Mouse (Mus musculus) MEL (cell line): ENCODE measurements around the gene Prg4. TPM values are rescaled to one million over a fixed set of nuclear protein-coding genes. Genes with fewer than 3 reads are reported as not detected.

Source experiments
- DNase-seq: peaks from one replicate; pipeline ENCODE4 v3.0.0; 2011; ENCODE audit warnings: low read depth, low spot score
- H3K27ac ChIP-seq: 2 replicates; pipeline ENCODE4 v1.5.1; 2012; ENCODE audit warnings: low read depth, mild to moderate bottlenecking, control low read depth, low read length, moderate library complexity; ENCODE audit not compliant: control insufficient read depth
- H3K27me3 ChIP-seq, 2 experiments: fragments of 150-350 bp in 1 of 2; sonication (generic) in 1 of 2; 2 replicates each; pipeline ENCODE4 v1.6.1; 2012; ENCODE audit warnings: low read length in 2 of 2, mild to moderate bottlenecking in 2 of 2, improper control_type of control experiment in 1 of 2, moderate library complexity in 1 of 2; ENCODE audit not compliant: insufficient read depth in 2 of 2, control insufficient read depth in 1 of 2
- H3K36me3 ChIP-seq, 2 experiments: 2 replicates each; pipeline ENCODE4 v1.6.1; 2012 to 2014; ENCODE audit warnings: low read length in 2 of 2, improper control_type of control experiment in 1 of 2, inconsistent platforms in 1 of 2, mild to moderate bottlenecking in 1 of 2; ENCODE audit not compliant: insufficient read depth in 2 of 2, control insufficient read depth in 1 of 2
- H3K4me1 ChIP-seq, 2 experiments: fragments of 150-350 bp in 1 of 2; sonication (generic) in 1 of 2; 2 replicates each; pipeline ENCODE4 v1.6.1; 2012; ENCODE audit warnings: low read length in 2 of 2, improper control_type of control experiment in 1 of 2, mild to moderate bottlenecking in 1 of 2; ENCODE audit not compliant: insufficient read depth in 2 of 2, control insufficient read depth in 1 of 2
- H3K4me3 ChIP-seq, 2 experiments: fragments of 150-350 bp in 1 of 2; sonication (generic) in 1 of 2; 2 replicates each; pipeline ENCODE4 v1.5.1; 2012; ENCODE audit warnings: low read depth in 2 of 2, low read length in 2 of 2, mild to moderate bottlenecking in 2 of 2, moderate library complexity in 2 of 2, control low read depth in 1 of 2, improper control_type of control experiment in 1 of 2; ENCODE audit not compliant: control insufficient read depth in 1 of 2, insufficient read depth in 1 of 2
- H3K79me2 ChIP-seq: 2 replicates; pipeline ENCODE4 v1.6.1; 2012; ENCODE audit warnings: mild to moderate bottlenecking, low read length, moderate library complexity; ENCODE audit not compliant: control insufficient read depth, poor library complexity, insufficient read depth
- H3K9ac ChIP-seq: 2 replicates; pipeline ENCODE4 v1.6.1; 2012; ENCODE audit warnings: low read depth, mild to moderate bottlenecking, control low read depth, low read length, moderate library complexity; ENCODE audit not compliant: control insufficient read depth, poor library complexity, severe bottlenecking
- H3K9me3 ChIP-seq: fragments of 150-350 bp; sonication (generic); replicated peaks from 2 replicates; pipeline ENCODE4 v1.6.1; 2012; ENCODE audit warnings: mild to moderate bottlenecking, low read length, improper control_type of control experiment, moderate library complexity; ENCODE audit not compliant: insufficient read depth
- CHD1 ChIP-seq: IDR thresholded peaks from 2 replicates; pipeline ENCODE4 v1.6.1; 2012; ENCODE audit warnings: low read depth, mild to moderate bottlenecking, inconsistent platforms, low read length, improper control_type of control experiment
- CHD2 ChIP-seq: IDR thresholded peaks from 2 replicates; pipeline ENCODE4 v1.6.1; 2011; ENCODE audit warnings: low read length, improper control_type of control experiment
- CTCF ChIP-seq, 3 experiments: IDR thresholded peaks in 2 of 3; conservative IDR thresholded peaks in 1 of 3; 2 replicates each; pipeline ENCODE4 v1.5.1; 2011 to 2012; ENCODE audit warnings: low read length in 3 of 3, low read depth in 2 of 3, mild to moderate bottlenecking in 2 of 3, improper control_type of control experiment in 1 of 3, inconsistent platforms in 1 of 3, mixed read lengths in 1 of 3, moderate library complexity in 1 of 3; ENCODE audit not compliant: control insufficient read depth in 1 of 3, insufficient read depth in 1 of 3, poor library complexity in 1 of 3, severe bottlenecking in 1 of 3
- GATA1 ChIP-seq: IDR thresholded peaks from 2 replicates; pipeline ENCODE4 v1.6.1; 2011; ENCODE audit warnings: low read depth, low read length, improper control_type of control experiment
- HCFC1 ChIP-seq: IDR thresholded peaks from 2 replicates; pipeline ENCODE4 v1.6.1; 2012; ENCODE audit warnings: low read depth, mild to moderate bottlenecking, inconsistent platforms, low read length, improper control_type of control experiment, moderate library complexity
- JUND ChIP-seq: IDR thresholded peaks from 2 replicates; pipeline ENCODE4 v1.6.1; 2011; ENCODE audit warnings: low read depth, mild to moderate bottlenecking, improper control_type of control experiment, low read length
- KAT2A ChIP-seq: conservative IDR thresholded peaks from 2 replicates; pipeline ENCODE4 v1.6.1; 2012; ENCODE audit warnings: low read depth, low read length, improper control_type of control experiment, inconsistent platforms
- MXI1 ChIP-seq: IDR thresholded peaks from 2 replicates; pipeline ENCODE4 v1.6.1; 2011; ENCODE audit warnings: mild to moderate bottlenecking, low read depth, low read length, improper control_type of control experiment
- MYB ChIP-seq: IDR thresholded peaks from 2 replicates; pipeline ENCODE4 v1.6.1; 2011; ENCODE audit warnings: mild to moderate bottlenecking, low read depth, low read length, improper control_type of control experiment
- NELFE ChIP-seq: IDR thresholded peaks from 2 replicates; pipeline ENCODE4 v1.6.1; 2011; ENCODE audit warnings: low read depth, low read length, improper control_type of control experiment
- NRF1 ChIP-seq: IDR thresholded peaks from 2 replicates; pipeline ENCODE4 v1.6.1; 2014; ENCODE audit warnings: low read depth, mild to moderate bottlenecking, inconsistent platforms, low read length, improper control_type of control experiment, moderate library complexity; ENCODE audit not compliant: poor library complexity, insufficient read depth, severe bottlenecking
- POLR2AphosphoS2 ChIP-seq: IDR thresholded peaks from 2 replicates; pipeline ENCODE4 v1.6.1; 2011; ENCODE audit warnings: low read length, improper control_type of control experiment
- POLR2AphosphoS5 ChIP-seq: IDR thresholded peaks from 2 replicates; pipeline ENCODE4 v1.6.1; 2012; ENCODE audit warnings: low read depth, borderline replicate concordance, mild to moderate bottlenecking, inconsistent platforms, low read length, moderate library complexity, mixed read lengths
- RAD21 ChIP-seq: IDR thresholded peaks from 2 replicates; pipeline ENCODE4 v1.6.1; 2011; ENCODE audit warnings: mild to moderate bottlenecking, low read depth, low read length, improper control_type of control experiment
- SIN3A ChIP-seq: IDR thresholded peaks from 2 replicates; pipeline ENCODE4 v1.6.1; 2012; ENCODE audit warnings: low read length, improper control_type of control experiment, inconsistent platforms
- TBP ChIP-seq: IDR thresholded peaks from 2 replicates; pipeline ENCODE4 v1.8.0; 2011; ENCODE audit warnings: low read depth, low read length, improper control_type of control experiment
- TCF12 ChIP-seq: IDR thresholded peaks from 2 replicates; pipeline ENCODE4 v1.6.1; 2014; ENCODE audit warnings: low read depth, mild to moderate bottlenecking, inconsistent platforms, low read length, improper control_type of control experiment, moderate library complexity
- USF1 ChIP-seq: IDR thresholded peaks from 2 replicates; pipeline ENCODE4 v1.6.1; 2014; ENCODE audit warnings: low read depth, mild to moderate bottlenecking, inconsistent platforms, low read length, improper control_type of control experiment, moderate library complexity
- USF2 ChIP-seq, 2 experiments: IDR thresholded peaks; 2 replicates each; pipeline ENCODE4 v1.6.1; 2011 to 2012; ENCODE audit warnings: improper control_type of control experiment in 2 of 2, low read length in 2 of 2, borderline replicate concordance in 1 of 2, inconsistent platforms in 1 of 2, low read depth in 1 of 2, mild to moderate bottlenecking in 1 of 2; ENCODE audit not compliant: insufficient read depth in 1 of 2
- ZC3H11A ChIP-seq: IDR thresholded peaks from 2 replicates; pipeline ENCODE4 v1.6.1; 2012; ENCODE audit warnings: low read depth, mild to moderate bottlenecking, inconsistent platforms, low read length, improper control_type of control experiment
- ZNF384 ChIP-seq: IDR thresholded peaks from 2 replicates; pipeline ENCODE4 v1.6.1; 2012; ENCODE audit warnings: low read depth, mild to moderate bottlenecking, inconsistent platforms, low read length, improper control_type of control experiment
- polyA plus RNA-seq, 2 experiments: library from polyadenylated mRNA; stranded (reverse) in 1 of 2; unstranded in 1 of 2; fragments of >175 nt in 1 of 2; fragments of >200 nt in 1 of 2; gene quantifications; 2 replicates each; pipeline versions ENCODE4 v1.2.1 to v1.2.4; 2012; ENCODE audit warnings: low replicate concordance in 2 of 2, low read depth in 1 of 2; ENCODE audit not compliant: insufficient read length in 2 of 2, insufficient read depth in 1 of 2, missing spikeins in 1 of 2
- total RNA-seq: library from RNA; depleted of rRNA; stranded (reverse); fragments of 300-350 nt; gene quantifications from 2 replicates; pipeline ENCODE4 v1.2.3, GENCODE M21; 2012

The Prg4 gene
- total and polyA plus RNA-seq, 3 experiments: 0.19 to 0.42 TPM; not detected in 1

DNA sequence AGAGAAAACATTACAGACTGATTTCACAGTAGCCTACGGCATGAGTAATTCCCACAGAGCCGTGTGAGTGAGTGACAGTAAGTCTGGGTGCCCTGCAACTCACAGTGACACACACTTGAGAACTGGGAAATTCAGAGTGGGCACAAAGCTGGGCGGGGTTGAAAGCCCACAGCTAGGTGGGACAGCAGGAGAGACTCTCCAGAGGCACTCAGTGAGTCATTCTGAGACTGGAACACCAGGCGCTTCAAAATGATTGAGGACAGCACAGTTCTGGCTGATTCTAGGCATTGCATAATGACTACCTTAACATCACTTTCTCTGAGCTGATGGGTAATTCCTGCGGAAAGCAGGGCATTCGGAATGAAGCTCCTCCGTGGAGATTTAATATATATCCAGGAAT is 6.6 kb upstream of the Prg4 start:
- Histone ChIP-seq H3K36me3 (no peaks in the 10 kb centered on the region), H3K4me1 (no peaks in the 10 kb centered on the region), H3K27ac (no peak overlapping the region), H3K27me3 (no peaks in the 10 kb centered on the region), H3K4me3 (no peak overlapping the region), H3K79me2 (no peaks in the 10 kb centered on the region), H3K9me3 (no peaks in the 10 kb centered on the region), H3K9ac (no peak overlapping the region)
- DNase-seq: no peak
- TF ChIP-seq MYB (no peak), POLR2AphosphoS5 (no peak), GATA1 (no peak), CTCF (IDR thresholded peaks at IDR 0.05 in 2 of 3, conservative IDR thresholded peaks at IDR 0.05 in 1 of 3; ENCODE audit: control insufficient read depth in 1 of 3, insufficient read depth in 1 of 3, low read depth in 2 of 3, low read length in 3 of 3, poor library complexity in 1 of 3, severe bottlenecking in 1 of 3) (no peak), RAD21 (no peak), HCFC1 (no peak)

DNA sequence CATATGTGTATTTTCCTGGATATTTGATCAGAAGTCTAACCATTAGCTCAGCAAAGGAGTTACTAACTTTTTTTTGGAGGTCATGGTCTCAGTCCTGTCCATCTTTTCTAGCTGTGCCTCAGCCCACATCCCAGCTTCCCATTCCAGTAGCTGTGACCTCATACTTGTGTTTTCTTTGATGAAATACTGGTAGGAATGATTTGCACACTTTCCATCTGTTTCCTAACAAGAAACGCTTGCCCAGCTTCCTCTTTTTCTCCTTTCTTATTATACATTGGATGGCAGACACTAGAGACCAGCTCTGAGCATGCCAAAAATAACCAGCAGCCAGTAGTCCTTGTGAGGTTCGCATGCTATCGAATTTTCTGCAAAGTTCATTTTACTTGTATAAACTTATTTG is 4.0 kb upstream of the Prg4 start:
- Histone ChIP-seq H3K9me3 (no peaks in the 10 kb centered on the region), H3K4me3 (no peak overlapping the region), H3K27me3 (no peaks in the 10 kb centered on the region), H3K9ac (no peak overlapping the region), H3K36me3 (no peaks in the 10 kb centered on the region), H3K27ac (no peak overlapping the region), H3K4me1 (no peaks in the 10 kb centered on the region), H3K79me2 (no peaks in the 10 kb centered on the region)
- no peak for DNase-seq
- TF ChIP-seq MXI1 (no peak), ZNF384 (no peak), KAT2A (no peak), HCFC1 (no peak), CHD2 (no peak), MYB (no peak), JUND (no peak), TBP (no peak), SIN3A (no peak), NRF1 (no peak), USF2 (IDR thresholded peaks at IDR 0.05; ENCODE audit: borderline replicate concordance in 1 of 2, insufficient read depth in 1 of 2, low read depth in 1 of 2, low read length in 2 of 2) (no peak), TCF12 (no peak), NELFE (no peak), CHD1 (no peak), POLR2AphosphoS5 (no peak), ZC3H11A (no peak), POLR2AphosphoS2 (no peak), USF1 (no peak)
